Mouse (Mus musculus) MEL (cell line): ENCODE results near the gene Ifi208. TPM values are rescaled to one million over a fixed set of nuclear protein-coding genes. Genes with fewer than 3 reads are reported as not detected.
"Not testable (repeated sequence)": the region's sequence is repeated elsewhere in the genome, so short reads cannot be mapped to it uniquely, and the experiment has no call there.

Experiments
- DNase-seq: peaks from one replicate; pipeline ENCODE4 v3.0.0; 2011; ENCODE audit warnings: low read depth, low spot score
- H3K27ac ChIP-seq: 2 replicates; pipeline ENCODE4 v1.5.1; 2012; ENCODE audit warnings: low read depth, mild to moderate bottlenecking, control low read depth, low read length, moderate library complexity; ENCODE audit not compliant: control insufficient read depth
- H3K27me3 ChIP-seq, 2 experiments: fragments of 150-350 bp in 1 of 2; sonication (generic) in 1 of 2; 2 replicates each; pipeline ENCODE4 v1.6.1; 2012; ENCODE audit warnings: low read length in 2 of 2, mild to moderate bottlenecking in 2 of 2, improper control_type of control experiment in 1 of 2, moderate library complexity in 1 of 2; ENCODE audit not compliant: insufficient read depth in 2 of 2, control insufficient read depth in 1 of 2
- H3K36me3 ChIP-seq, 2 experiments: 2 replicates each; pipeline ENCODE4 v1.6.1; 2012 to 2014; ENCODE audit warnings: low read length in 2 of 2, improper control_type of control experiment in 1 of 2, inconsistent platforms in 1 of 2, mild to moderate bottlenecking in 1 of 2; ENCODE audit not compliant: insufficient read depth in 2 of 2, control insufficient read depth in 1 of 2
- H3K4me1 ChIP-seq, 2 experiments: fragments of 150-350 bp in 1 of 2; sonication (generic) in 1 of 2; 2 replicates each; pipeline ENCODE4 v1.6.1; 2012; ENCODE audit warnings: low read length in 2 of 2, improper control_type of control experiment in 1 of 2, mild to moderate bottlenecking in 1 of 2; ENCODE audit not compliant: insufficient read depth in 2 of 2, control insufficient read depth in 1 of 2
- H3K4me3 ChIP-seq, 2 experiments: fragments of 150-350 bp in 1 of 2; sonication (generic) in 1 of 2; 2 replicates each; pipeline ENCODE4 v1.5.1; 2012; ENCODE audit warnings: low read depth in 2 of 2, low read length in 2 of 2, mild to moderate bottlenecking in 2 of 2, moderate library complexity in 2 of 2, control low read depth in 1 of 2, improper control_type of control experiment in 1 of 2; ENCODE audit not compliant: control insufficient read depth in 1 of 2, insufficient read depth in 1 of 2
- H3K79me2 ChIP-seq: 2 replicates; pipeline ENCODE4 v1.6.1; 2012; ENCODE audit warnings: mild to moderate bottlenecking, low read length, moderate library complexity; ENCODE audit not compliant: control insufficient read depth, poor library complexity, insufficient read depth
- H3K9ac ChIP-seq: 2 replicates; pipeline ENCODE4 v1.6.1; 2012; ENCODE audit warnings: low read depth, mild to moderate bottlenecking, control low read depth, low read length, moderate library complexity; ENCODE audit not compliant: control insufficient read depth, poor library complexity, severe bottlenecking
- H3K9me3 ChIP-seq: fragments of 150-350 bp; sonication (generic); replicated peaks from 2 replicates; pipeline ENCODE4 v1.6.1; 2012; ENCODE audit warnings: mild to moderate bottlenecking, low read length, improper control_type of control experiment, moderate library complexity; ENCODE audit not compliant: insufficient read depth
- BHLHE40 ChIP-seq: IDR thresholded peaks from 2 replicates; pipeline ENCODE4 v1.6.1; 2012; ENCODE audit warnings: low read depth, mild to moderate bottlenecking, inconsistent platforms, low read length, improper control_type of control experiment, borderline replicate concordance
- CTCF ChIP-seq, 3 experiments: IDR thresholded peaks in 2 of 3; conservative IDR thresholded peaks in 1 of 3; 2 replicates each; pipeline ENCODE4 v1.5.1; 2011 to 2012; ENCODE audit warnings: low read length in 3 of 3, low read depth in 2 of 3, mild to moderate bottlenecking in 2 of 3, improper control_type of control experiment in 1 of 3, inconsistent platforms in 1 of 3, mixed read lengths in 1 of 3, moderate library complexity in 1 of 3; ENCODE audit not compliant: control insufficient read depth in 1 of 3, insufficient read depth in 1 of 3, poor library complexity in 1 of 3, severe bottlenecking in 1 of 3
- E2F4 ChIP-seq: IDR thresholded peaks from 2 replicates; pipeline ENCODE4 v1.6.1; 2011; ENCODE audit warnings: low read depth, low read length, improper control_type of control experiment, borderline replicate concordance
- ELF1 ChIP-seq: IDR thresholded peaks from 2 replicates; pipeline ENCODE4 v1.6.1; 2014; ENCODE audit warnings: low read depth, mild to moderate bottlenecking, inconsistent platforms, low read length, improper control_type of control experiment, moderate library complexity
- ETS1 ChIP-seq: IDR thresholded peaks from 2 replicates; pipeline ENCODE4 v1.6.1; 2012; ENCODE audit warnings: low read depth, mild to moderate bottlenecking, inconsistent platforms, low read length, improper control_type of control experiment, moderate library complexity
- GABPA ChIP-seq: IDR thresholded peaks from 2 replicates; pipeline ENCODE4 v1.6.1; 2012; ENCODE audit warnings: low read depth, mild to moderate bottlenecking, inconsistent platforms, low read length, improper control_type of control experiment, moderate library complexity
- HCFC1 ChIP-seq: IDR thresholded peaks from 2 replicates; pipeline ENCODE4 v1.6.1; 2012; ENCODE audit warnings: low read depth, mild to moderate bottlenecking, inconsistent platforms, low read length, improper control_type of control experiment, moderate library complexity
- KAT2A ChIP-seq: conservative IDR thresholded peaks from 2 replicates; pipeline ENCODE4 v1.6.1; 2012; ENCODE audit warnings: low read depth, low read length, improper control_type of control experiment, inconsistent platforms
- MAX ChIP-seq: IDR thresholded peaks from 2 replicates; pipeline ENCODE4 v1.6.1; 2011; ENCODE audit warnings: low read length, improper control_type of control experiment
- MEF2A ChIP-seq: IDR thresholded peaks from 2 replicates; pipeline ENCODE4 v1.6.1; 2014; ENCODE audit warnings: low read depth, mild to moderate bottlenecking, inconsistent platforms, low read length, improper control_type of control experiment; ENCODE audit not compliant: poor library complexity, insufficient replicate concordance, severe bottlenecking; ENCODE audit errors: extremely low read depth
- MYC ChIP-seq: IDR thresholded peaks from 2 replicates; pipeline ENCODE4 v1.6.1; 2011; ENCODE audit warnings: low read depth, mild to moderate bottlenecking, low read length, improper control_type of control experiment, moderate library complexity
- NRF1 ChIP-seq: IDR thresholded peaks from 2 replicates; pipeline ENCODE4 v1.6.1; 2014; ENCODE audit warnings: low read depth, mild to moderate bottlenecking, inconsistent platforms, low read length, improper control_type of control experiment, moderate library complexity; ENCODE audit not compliant: poor library complexity, insufficient read depth, severe bottlenecking
- POLR2AphosphoS2 ChIP-seq: IDR thresholded peaks from 2 replicates; pipeline ENCODE4 v1.6.1; 2011; ENCODE audit warnings: low read length, improper control_type of control experiment
- POLR2AphosphoS5 ChIP-seq: IDR thresholded peaks from 2 replicates; pipeline ENCODE4 v1.6.1; 2012; ENCODE audit warnings: low read depth, borderline replicate concordance, mild to moderate bottlenecking, inconsistent platforms, low read length, moderate library complexity, mixed read lengths
- RCOR1 ChIP-seq: IDR thresholded peaks from 2 replicates; pipeline ENCODE4 v1.6.1; 2012; ENCODE audit warnings: low read depth, mild to moderate bottlenecking, inconsistent platforms, low read length, improper control_type of control experiment
- SIN3A ChIP-seq: IDR thresholded peaks from 2 replicates; pipeline ENCODE4 v1.6.1; 2012; ENCODE audit warnings: low read length, improper control_type of control experiment, inconsistent platforms
- TAL1 ChIP-seq: IDR thresholded peaks from 2 replicates; pipeline ENCODE4 v1.6.1; 2012; ENCODE audit warnings: mild to moderate bottlenecking, inconsistent platforms, low read length, moderate library complexity, mixed read lengths
- USF2 ChIP-seq, 2 experiments: IDR thresholded peaks; 2 replicates each; pipeline ENCODE4 v1.6.1; 2011 to 2012; ENCODE audit warnings: improper control_type of control experiment in 2 of 2, low read length in 2 of 2, borderline replicate concordance in 1 of 2, inconsistent platforms in 1 of 2, low read depth in 1 of 2, mild to moderate bottlenecking in 1 of 2; ENCODE audit not compliant: insufficient read depth in 1 of 2
- ZKSCAN1 ChIP-seq: IDR thresholded peaks from 2 replicates; pipeline ENCODE4 v1.6.1; 2012; ENCODE audit warnings: low read depth, mild to moderate bottlenecking, inconsistent platforms, low read length, improper control_type of control experiment, moderate library complexity
- polyA plus RNA-seq, 2 experiments: library from polyadenylated mRNA; stranded (reverse) in 1 of 2; unstranded in 1 of 2; fragments of >175 nt in 1 of 2; fragments of >200 nt in 1 of 2; gene quantifications; 2 replicates each; pipeline versions ENCODE4 v1.2.1 to v1.2.4; 2012; ENCODE audit warnings: low replicate concordance in 2 of 2, low read depth in 1 of 2; ENCODE audit not compliant: insufficient read length in 2 of 2, insufficient read depth in 1 of 2, missing spikeins in 1 of 2
- total RNA-seq: library from RNA; depleted of rRNA; stranded (reverse); fragments of 300-350 nt; gene quantifications from 2 replicates; pipeline ENCODE4 v1.2.3, GENCODE M21; 2012

Gene Ifi208
- total and polyA plus RNA-seq, 3 experiments = not detected

GRCm38 (mm10) chr1:173633969-173634645 lies 39.4 kb upstream of the Ifi208 start:
- H3K9ac ChIP-seq = no peak overlapping the region
- no peaks in the 10 kb centered on the region for H3K9me3 ChIP-seq
- TF ChIP-seq KAT2A (no peak), BHLHE40 (no peak)
- no peaks in the 10 kb centered on the region for H3K36me3 ChIP-seq
- no peaks in the 10 kb centered on the region for H3K27me3 ChIP-seq
- H3K79me2 ChIP-seq = no peaks in the 10 kb centered on the region
- H3K4me3 ChIP-seq = no peak overlapping the region
- no peak overlapping the region for H3K27ac ChIP-seq
- no peak for DNase-seq
- H3K4me1 ChIP-seq = no peaks in the 10 kb centered on the region

- Histone ChIP-seq H3K9me3 (no peaks in the 10 kb centered on the region), H3K4me3 (no peak overlapping the region), H3K27ac (no peak overlapping the region), H3K4me1 (no peaks in the 10 kb centered on the region), H3K79me2 (no peaks in the 10 kb centered on the region)
- DNase-seq = no peak
- TF ChIP-seq SIN3A = no peak
- TF ChIP-seq, all 39 proteins: peak for 0
- Histone ChIP-seq H3K36me3 (no peaks in the 10 kb centered on the region), H3K9ac (no peak overlapping the region), H3K27me3 (no peaks in the 10 kb centered on the region)
Observed at GRCm38 (mm10) chr1:173645393-173645792, 28.1 kb upstream of the Ifi208 start.

GRCm38 (mm10) chr1:173657973-173658372 lies 15.5 kb upstream of the Ifi208 start:
- Histone ChIP-seq H3K27me3 (no peaks in the 10 kb centered on the region), H3K9me3 (no peaks in the 10 kb centered on the region), H3K4me3 (no peak overlapping the region), H3K4me1 (no peaks in the 10 kb centered on the region), H3K9ac (no peak overlapping the region), H3K36me3 (no peaks in the 10 kb centered on the region), H3K27ac (no peak overlapping the region), H3K79me2 (no peaks in the 10 kb centered on the region)
- DNase-seq = no peak
- TF ChIP-seq POLR2AphosphoS2 (no peak), ELF1 (no peak), GABPA (no peak), E2F4 (no peak), ETS1 (no peak), MYC (no peak), RCOR1 (no peak), NRF1 (no peak), MAX (no peak), HCFC1 (no peak), MEF2A (no peak), BHLHE40 (no peak), USF2 (IDR thresholded peaks at IDR 0.05; ENCODE audit: borderline replicate concordance in 1 of 2, insufficient read depth in 1 of 2, low read depth in 1 of 2, low read length in 2 of 2) (no peak), POLR2AphosphoS5 (no peak), ZKSCAN1 (no peak), TAL1 (no peak), CTCF (IDR thresholded peaks at IDR 0.05 in 2 of 3, conservative IDR thresholded peaks at IDR 0.05 in 1 of 3; ENCODE audit: control insufficient read depth in 1 of 3, insufficient read depth in 1 of 3, low read depth in 2 of 3, low read length in 3 of 3, poor library complexity in 1 of 3, severe bottlenecking in 1 of 3) (no peak)

DNA sequence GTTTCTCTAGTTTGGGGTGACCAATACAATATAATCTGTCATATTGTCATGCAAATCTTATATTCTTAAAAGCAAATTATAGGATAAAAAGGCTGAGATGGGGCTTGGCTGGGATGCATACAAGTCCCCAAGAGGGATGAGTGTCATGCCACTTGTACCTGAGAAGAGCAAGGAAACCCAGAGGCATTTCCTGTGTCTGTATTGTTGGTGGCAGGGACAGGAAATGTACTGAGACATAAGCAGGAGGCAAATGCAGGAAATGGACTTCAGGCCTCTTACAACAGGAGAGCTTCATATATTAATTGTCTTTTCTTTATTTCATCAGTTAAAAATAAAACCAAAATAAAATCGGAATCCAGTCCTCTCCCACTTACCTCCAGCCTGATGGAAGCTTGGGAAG lies 5.1 kb downstream of the Ifi208 start:
- not testable (repeated sequence) for H3K9me3 ChIP-seq, H3K27ac ChIP-seq, H3K4me3 ChIP-seq, H3K4me1 ChIP-seq, H3K9ac ChIP-seq, DNase-seq, H3K27me3 ChIP-seq, H3K79me2 ChIP-seq, H3K36me3 ChIP-seq
